Mouse (Mus musculus) forebrain, postnatal 0 days (tissue): ENCODE measurements around the gene Ccdc106. TPM values are rescaled to one million over a fixed set of nuclear protein-coding genes. Genes with fewer than 3 reads are reported as not detected.

Experiments
- ATAC-seq: fragments of 200-750 bp; cut with Nextera tagmentation; 2 replicates; pipeline ENCODE4 v1.8.0; 2017; ENCODE audit warnings: mild to moderate bottlenecking, moderate library complexity
- DNase-seq: peaks from one replicate; pipeline ENCODE4 v3.0.0-alpha.2; 2015
- H3K27ac ChIP-seq: fragments of 300-500 bp; sonication (generic); 2 replicates; pipeline ENCODE4 v1.5.1; 2014; ENCODE audit warnings: low read depth, mild to moderate bottlenecking, antibody characterized with exemption, low read length, moderate library complexity, mixed read lengths
- H3K27me3 ChIP-seq: fragments of 300-500 bp; sonication (generic); 2 replicates; pipeline ENCODE4 v1.6.1; 2014; ENCODE audit warnings: mild to moderate bottlenecking, low read length, mixed read lengths; ENCODE audit not compliant: insufficient read depth
- H3K36me3 ChIP-seq: fragments of 300-500 bp; sonication (generic); 2 replicates; pipeline ENCODE4 v1.6.1; 2014; ENCODE audit warnings: mild to moderate bottlenecking, moderate library complexity; ENCODE audit not compliant: insufficient read depth
- H3K4me1 ChIP-seq: fragments of 300-500 bp; sonication (generic); 2 replicates; pipeline ENCODE4 v1.6.1; 2014; ENCODE audit warnings: antibody characterized with exemption; ENCODE audit not compliant: insufficient read depth
- H3K4me2 ChIP-seq: fragments of 300-500 bp; sonication (generic); 2 replicates; pipeline ENCODE4 v1.6.1; 2014; ENCODE audit warnings: low read depth, mild to moderate bottlenecking, moderate library complexity
- H3K4me3 ChIP-seq: fragments of 300-500 bp; sonication (generic); 2 replicates; pipeline ENCODE4 v1.5.1; 2014; ENCODE audit warnings: low read depth, low read length, mixed read lengths
- H3K9ac ChIP-seq: fragments of 300-500 bp; sonication (generic); 2 replicates; pipeline ENCODE4 v1.6.1; 2014; ENCODE audit warnings: mild to moderate bottlenecking
- H3K9me3 ChIP-seq: fragments of 300-500 bp; sonication (generic); 2 replicates; pipeline ENCODE4 v1.6.1; 2016; ENCODE audit warnings: low read length
- CTCF ChIP-seq: sonication (generic); IDR thresholded peaks from 2 replicates; pipeline ENCODE4 v1.5.1; 2016; ENCODE audit warnings: antibody characterized with exemption, control low read depth, low read depth
- WGBS: fragments of 180-500 bp; shearing (Covaris S2); extraction: QIAGEN DNeasy Blood & Tissue Kit; methylation state at CpG from one replicate; pipeline ENCODE4 v1.1.7; 2014; 5-methylcytosine and 5-hydroxymethylcytosine counted together
- polyA plus RNA-seq: library from polyadenylated mRNA; unstranded; fragments of >200 nt; fragmentation: Nextera tagmentation; extraction: Ambion mirVana; gene quantifications from 2 replicates; pipeline ENCODE4 v1.2.1, GENCODE M21; 2015
- total RNA-seq: library from RNA; depleted of rRNA; stranded (reverse); fragments of >200 nt; gene quantifications from 2 replicates; pipeline ENCODE4 v1.2.3, GENCODE M21; 2014; rRNA removed

The Ccdc106 gene
- 70.7 and 104 TPM in 2 replicates for total RNA-seq
- polyA plus RNA-seq: 69.7 and 79.8 TPM in 2 replicates

- under 1% methylated on average over 43 of the region's 49 CpGs for WGBS
- H3K4me3 ChIP-seq: peak within 1 kb of the TSS; percentile 78
- peaks cover 10% of the 10 kb centered on the region for H3K4me1 ChIP-seq
- H3K4me2 ChIP-seq: peak within 1 kb of the TSS; percentile 85
- ATAC-seq (peak; percentile 94), DNase-seq (peak; percentile 99)
- peaks cover 26% of the 10 kb centered on the region for H3K36me3 ChIP-seq
- no peaks in the 10 kb centered on the region for H3K27me3 ChIP-seq
- H3K27ac ChIP-seq: peak within 1 kb of the TSS; percentile 90
- H3K9ac ChIP-seq: peak within 1 kb of the TSS; percentile 96
- TF ChIP-seq CTCF: peak; percentile 23
- no peaks in the 10 kb centered on the region for H3K9me3 ChIP-seq
Measured at GRCm38 (mm10) chr7:5020000-5020681, at the start of gene Ccdc106, which contains the start of gene Zfp865. Ccdc106 (plus strand) TSS chr7:5020553. Zfp865 (plus strand) TSS chr7:5020376.

GRCm38 (mm10) chr7:4971068-4971467 lies 49.3 kb upstream of the Ccdc106 start, which contains the start of gene Sbk3:
Sbk3 (minus strand) TSS chr7:4971168.
- no peaks in the 10 kb centered on the region for H3K4me1 ChIP-seq
- DNase-seq (no peak), ATAC-seq (no peak)
- H3K27me3 ChIP-seq: no peaks in the 10 kb centered on the region
- no peaks in the 10 kb centered on the region for H3K9me3 ChIP-seq
- no peak within 1 kb of the TSS for H3K4me2 ChIP-seq
- no peaks in the 10 kb centered on the region for H3K36me3 ChIP-seq
- no peak within 1 kb of the TSS for H3K4me3 ChIP-seq
- H3K9ac ChIP-seq: no peak within 1 kb of the TSS
- no peak for TF ChIP-seq CTCF
- H3K27ac ChIP-seq: no peak within 1 kb of the TSS
- 34% methylated on average over 6 of the region's 6 CpGs for WGBS

GRCm38 (mm10) chr7:4971710-4972109 lies 48.6 kb upstream of the Ccdc106 start:
- WGBS: 25% methylated on average over 7 of the region's 7 CpGs
- no peak for ATAC-seq
- DNase-seq: no peak
- no peak overlapping the region for H3K27ac ChIP-seq
- TF ChIP-seq CTCF: no peak
- H3K27me3 ChIP-seq: no peaks in the 10 kb centered on the region
- H3K4me3 ChIP-seq: no peak overlapping the region
- no peaks in the 10 kb centered on the region for H3K4me1 ChIP-seq
- no peaks in the 10 kb centered on the region for H3K9me3 ChIP-seq
- no peaks in the 10 kb centered on the region for H3K36me3 ChIP-seq
- no peak overlapping the region for H3K4me2 ChIP-seq
- H3K9ac ChIP-seq: no peak overlapping the region

- H3K27me3 ChIP-seq: no peaks in the 10 kb centered on the region
- no peak overlapping the region for H3K9ac ChIP-seq
- DNase-seq (no peak), ATAC-seq (no peak)
- H3K27ac ChIP-seq: no peak overlapping the region
- no peaks in the 10 kb centered on the region for H3K9me3 ChIP-seq
- H3K4me2 ChIP-seq: no peak overlapping the region
- 75% methylated on average over 18 of the region's 18 CpGs for WGBS
- H3K36me3 ChIP-seq: no peaks in the 10 kb centered on the region
- no peaks in the 10 kb centered on the region for H3K4me1 ChIP-seq
- no peak overlapping the region for H3K4me3 ChIP-seq
- no peak for TF ChIP-seq CTCF
Measured at GRCm38 (mm10) chr7:4972321-4973047, 47.9 kb upstream of the Ccdc106 start.

GRCm38 (mm10) chr7:4975455-4975854 lies 44.9 kb upstream of the Ccdc106 start:
- Histone ChIP-seq H3K4me3 (no peak overlapping the region), H3K9me3 (no peaks in the 10 kb centered on the region), H3K9ac (no peak overlapping the region), H3K27ac (no peak overlapping the region), H3K4me2 (no peak overlapping the region), H3K36me3 (no peaks in the 10 kb centered on the region), H3K27me3 (no peaks in the 10 kb centered on the region), H3K4me1 (no peaks in the 10 kb centered on the region)
- ATAC-seq: no peak
- no peak for DNase-seq
- WGBS: 76% methylated on average over 4 of the region's 4 CpGs
- TF ChIP-seq CTCF: no peak

- WGBS: 91% methylated on average over 7 of the region's 7 CpGs
- Histone ChIP-seq H3K9ac (no peak overlapping the region), H3K4me2 (no peak overlapping the region), H3K36me3 (no peaks in the 10 kb centered on the region), H3K27me3 (no peaks in the 10 kb centered on the region), H3K9me3 (no peaks in the 10 kb centered on the region), H3K4me3 (no peak overlapping the region), H3K27ac (no peak overlapping the region), H3K4me1 (no peaks in the 10 kb centered on the region)
- peak; percentile 27; the same call in 1 of the 2 replicates for TF ChIP-seq CTCF
- no peak for DNase-seq
- no peak for ATAC-seq
Measured at GRCm38 (mm10) chr7:4976832-4977231, 43.5 kb upstream of the Ccdc106 start.

GRCm38 (mm10) chr7:4988250-4988649 lies 32.1 kb upstream of the Ccdc106 start:
- no peaks in the 10 kb centered on the region for H3K9me3 ChIP-seq
- TF ChIP-seq CTCF: no peak
- ATAC-seq: no peak

More at GRCm38 (mm10) chr7:4988250-4988649, 32.1 kb upstream of the Ccdc106 start:
- Histone ChIP-seq H3K27ac (no peak overlapping the region), H3K4me3 (no peak overlapping the region), H3K27me3 (no peaks in the 10 kb centered on the region), H3K36me3 (peaks cover 16% of the 10 kb centered on the region), H3K4me2 (no peak overlapping the region), H3K9ac (no peak overlapping the region), H3K4me1 (no peaks in the 10 kb centered on the region)
- no peak for DNase-seq
- 70% methylated on average over 2 of the region's 2 CpGs for whole genome bisulfite sequencing
